Mouse (Mus musculus) forebrain, embryonic 10.5 days (tissue): ENCODE data around the gene Gars. TPM values are rescaled to one million over a fixed set of nuclear protein-coding genes. Genes with fewer than 3 reads are reported as not detected.

Experiments used
- DNase-seq: peaks from one replicate; pipeline ENCODE4 v3.0.0-alpha.2; 2017; ENCODE audit warnings: low spot score; ENCODE audit errors: extremely low spot score
- H3K27ac ChIP-seq: fragments of 300-500 bp; sonication (generic); 2 replicates; pipeline ENCODE4 v1.5.1; 2016; ENCODE audit warnings: mild to moderate bottlenecking
- H3K27me3 ChIP-seq: fragments of 300-500 bp; sonication (generic); 2 replicates; pipeline ENCODE4 v1.6.1; 2016; ENCODE audit warnings: mild to moderate bottlenecking; ENCODE audit not compliant: poor library complexity, severe bottlenecking
- H3K36me3 ChIP-seq: fragments of 300-500 bp; sonication (generic); replicated peaks from 2 replicates; pipeline ENCODE4 v1.6.1; 2016; ENCODE audit warnings: mild to moderate bottlenecking, moderate library complexity
- H3K4me1 ChIP-seq: fragments of 300-500 bp; sonication (generic); 2 replicates; pipeline ENCODE4 v1.6.1; 2016
- H3K4me3 ChIP-seq: fragments of 300-500 bp; sonication (generic); 2 replicates; pipeline ENCODE4 v1.5.1; 2016; ENCODE audit warnings: mild to moderate bottlenecking, moderate library complexity
- H3K9me3 ChIP-seq: fragments of 300-500 bp; sonication (generic); 2 replicates; pipeline ENCODE4 v1.6.1; 2016; ENCODE audit warnings: mild to moderate bottlenecking, moderate library complexity
- WGBS: fragments of 180-500 bp; shearing (Covaris S2); methylation state at CpG from one replicate; pipeline ENCODE4 v1.1.7; 2016; 5-methylcytosine and 5-hydroxymethylcytosine counted together
- polyA plus RNA-seq: library from polyadenylated mRNA; unstranded; fragments of >200 nt; fragmentation: Nextera tagmentation; extraction: Ambion mirVana; gene quantifications from 2 replicates; pipeline ENCODE4 v1.2.1, GENCODE M21; 2016

The Gars gene
- polyA plus RNA-seq, 1 experiment from 2014 or later: 231 TPM

GRCm38 (mm10) chr6:55081379-55081778 lies 43.6 kb downstream of the Gars start:
- H3K27ac ChIP-seq: no peak overlapping the region
- H3K9me3 ChIP-seq: no peaks in the 10 kb centered on the region
- no peak for DNase-seq
- H3K4me3 ChIP-seq: no peak overlapping the region
- H3K27me3 ChIP-seq: no peaks in the 10 kb centered on the region
- WGBS: 96% methylated on average over 3 of the region's 3 CpGs
- no peaks in the 10 kb centered on the region for H3K4me1 ChIP-seq
- H3K36me3 ChIP-seq: peaks cover 51% of the 10 kb centered on the region

DNA sequence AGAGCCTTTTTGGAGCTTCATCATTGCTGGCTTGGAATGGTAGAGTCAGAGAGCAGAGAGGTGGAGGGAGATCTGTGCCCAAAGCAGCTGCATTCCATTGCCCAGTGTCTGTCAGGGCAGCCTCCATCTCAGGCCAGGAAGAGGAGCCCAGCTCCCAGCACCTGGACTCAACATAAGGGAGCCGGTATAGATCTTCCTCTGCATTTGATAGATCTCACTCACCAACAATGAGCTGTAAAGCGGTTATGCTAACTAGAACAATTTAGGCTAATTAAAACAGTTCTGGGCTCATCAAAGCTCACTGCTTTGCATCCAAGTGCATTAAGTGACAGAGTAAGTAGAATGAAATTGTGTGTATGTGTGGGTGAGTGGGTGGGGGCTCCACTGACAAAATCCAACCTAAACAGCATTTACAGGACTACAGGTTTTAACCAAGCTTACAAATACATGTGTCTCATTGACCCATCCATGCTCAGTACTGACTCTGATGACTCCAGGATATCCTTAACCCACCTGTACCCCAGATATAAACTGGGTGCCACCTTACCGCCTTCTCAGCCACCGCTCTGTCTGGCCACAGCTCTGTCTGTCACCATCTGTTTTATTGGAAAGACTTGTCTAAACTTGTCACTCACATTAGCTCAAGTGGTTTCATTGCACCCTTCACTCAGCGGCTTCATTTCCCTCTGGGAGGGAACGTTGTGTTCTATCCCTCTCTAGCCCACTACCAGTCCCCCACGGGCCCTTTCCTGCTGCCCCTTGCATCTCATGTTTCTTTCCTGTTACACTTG lies 44.6 kb downstream of the Gars start:
- no peak overlapping the region for H3K27ac ChIP-seq
- peaks cover 5% of the 10 kb centered on the region for H3K4me1 ChIP-seq
- DNase-seq: no peak
- WGBS: 84% methylated on average over 7 of the region's 7 CpGs
- no peaks in the 10 kb centered on the region for H3K9me3 ChIP-seq
- no peaks in the 10 kb centered on the region for H3K27me3 ChIP-seq
- peaks cover 40% of the 10 kb centered on the region for H3K36me3 ChIP-seq
- no peak overlapping the region for H3K4me3 ChIP-seq

GRCm38 (mm10) chr6:55087355-55087754 lies 49.5 kb downstream of the Gars start:
- Histone ChIP-seq H3K36me3 (no peaks in the 10 kb centered on the region), H3K4me3 (no peak overlapping the region), H3K9me3 (no peaks in the 10 kb centered on the region), H3K4me1 (peaks cover 7% of the 10 kb centered on the region), H3K27ac (no peak overlapping the region), H3K27me3 (no peaks in the 10 kb centered on the region)
- 43% methylated on average over 4 of the region's 4 CpGs for WGBS
- no peak for DNase-seq

DNA sequence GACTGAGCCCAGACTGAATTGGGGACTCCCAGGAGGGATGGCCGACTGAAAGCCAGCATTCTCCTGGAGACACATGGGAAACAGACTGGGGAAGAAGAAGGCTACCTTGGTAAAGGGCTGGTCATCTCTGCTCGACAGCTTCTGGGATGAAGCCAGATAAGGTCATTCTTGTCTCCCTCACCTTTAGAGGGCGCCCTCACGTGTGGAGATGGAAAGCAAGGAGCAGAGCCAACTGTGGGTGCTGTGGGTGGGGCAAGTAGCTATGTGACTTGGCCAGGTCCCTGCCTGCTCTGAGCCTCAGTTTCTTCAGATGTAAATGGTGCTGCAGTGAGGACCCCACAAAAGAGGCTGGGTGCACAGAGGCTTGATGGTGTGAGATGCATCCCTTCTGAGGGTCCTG lies 52.8 kb downstream of the Gars start:
- no peaks in the 10 kb centered on the region for H3K36me3 ChIP-seq
- H3K27me3 ChIP-seq: no peaks in the 10 kb centered on the region
- H3K27ac ChIP-seq: no peak overlapping the region
- H3K4me3 ChIP-seq: no peak overlapping the region
- DNase-seq: no peak
- peaks cover 7% of the 10 kb centered on the region for H3K4me1 ChIP-seq
- WGBS: 45% methylated on average over 4 of the region's 4 CpGs
- no peaks in the 10 kb centered on the region for H3K9me3 ChIP-seq

DNA sequence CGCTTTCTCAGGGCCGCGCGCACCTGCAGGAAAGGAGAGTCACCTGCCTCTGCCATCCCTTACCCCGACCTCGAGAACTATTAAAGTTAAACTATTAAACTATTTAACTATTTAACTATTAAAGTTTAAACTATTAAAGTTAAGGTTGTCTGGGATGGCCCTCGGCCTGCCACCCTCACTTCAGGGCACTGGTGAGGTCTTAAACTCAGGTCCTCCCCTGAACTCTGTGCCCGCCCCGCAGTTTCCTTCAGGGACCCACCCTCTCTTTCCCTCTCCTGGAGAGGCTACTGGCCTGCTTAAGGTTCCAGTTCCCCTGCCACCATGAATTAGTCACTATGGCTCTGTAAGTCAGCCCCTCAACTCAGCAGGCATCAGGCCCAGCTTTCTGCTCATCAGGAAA lies 53.6 kb downstream of the Gars start:
- 96% methylated on average over 9 of the region's 9 CpGs for WGBS
- no peak overlapping the region for H3K27ac ChIP-seq

GRCm38 (mm10) chr6:55093431-55094146 lies 55.8 kb downstream of the Gars start:
- DNase-seq: no peak
- H3K27ac ChIP-seq: no peak overlapping the region

More for the DNA sequence above, 53.6 kb downstream of the Gars start:
- H3K27me3 ChIP-seq: no peaks in the 10 kb centered on the region
- no peak overlapping the region for H3K4me3 ChIP-seq
- peaks cover 7% of the 10 kb centered on the region for H3K4me1 ChIP-seq
- DNase-seq: no peak
- no peaks in the 10 kb centered on the region for H3K9me3 ChIP-seq
- H3K36me3 ChIP-seq: no peaks in the 10 kb centered on the region

GRCm38 (mm10) chr6:55098030-55098429 lies 60.2 kb downstream of the Gars start:
- no peaks in the 10 kb centered on the region for H3K9me3 ChIP-seq
- H3K4me3 ChIP-seq: no peak overlapping the region
- no peaks in the 10 kb centered on the region for H3K27me3 ChIP-seq
- DNase-seq: no peak
- 86% methylated on average over 5 of the region's 5 CpGs for WGBS
- H3K4me1 ChIP-seq: peaks cover 6% of the 10 kb centered on the region; the same call in 1 of the 2 replicates
- no peaks in the 10 kb centered on the region for H3K36me3 ChIP-seq
- no peak overlapping the region for H3K27ac ChIP-seq

More at GRCm38 (mm10) chr6:55093431-55094146, 55.8 kb downstream of the Gars start:
- WGBS: 90% methylated on average over 6 of the region's 6 CpGs
- H3K9me3 ChIP-seq: no peaks in the 10 kb centered on the region
- H3K4me1 ChIP-seq: peaks cover 2% of the 10 kb centered on the region; the same call in 1 of the 2 replicates
- no peaks in the 10 kb centered on the region for H3K27me3 ChIP-seq
- no peaks in the 10 kb centered on the region for H3K36me3 ChIP-seq
- no peak overlapping the region for H3K4me3 ChIP-seq

DNA sequence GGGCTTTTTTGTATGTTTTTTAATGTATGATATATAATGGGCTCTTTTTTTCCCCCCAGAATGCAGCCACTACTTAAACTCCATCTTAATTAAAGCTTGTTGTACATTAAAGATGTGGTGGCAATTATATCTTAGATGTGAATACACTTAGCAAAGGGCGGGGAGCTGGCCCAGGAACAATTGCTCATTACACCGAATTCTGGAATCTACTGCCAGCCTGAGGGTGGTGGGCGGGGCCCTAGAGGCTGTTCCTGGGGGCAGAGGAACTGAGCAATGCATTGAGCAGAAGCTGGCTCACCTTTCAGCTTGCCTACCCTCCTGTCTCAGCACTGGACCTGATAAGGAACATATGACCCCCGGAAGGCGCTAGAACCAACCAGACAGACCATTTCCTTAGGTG lies 60.8 kb downstream of the Gars start:
- no peak overlapping the region for H3K27ac ChIP-seq
- no peak for DNase-seq
- no peak overlapping the region for H3K4me3 ChIP-seq
- H3K36me3 ChIP-seq: no peaks in the 10 kb centered on the region
- no peaks in the 10 kb centered on the region for H3K27me3 ChIP-seq
- H3K9me3 ChIP-seq: no peaks in the 10 kb centered on the region
- WGBS: 81% methylated on average over 5 of the region's 5 CpGs
- peaks cover 6% of the 10 kb centered on the region; the same call in 1 of the 2 replicates for H3K4me1 ChIP-seq

- Histone ChIP-seq H3K36me3 (no peaks in the 10 kb centered on the region), H3K27me3 (peaks cover 14% of the 10 kb centered on the region), H3K4me1 (peaks cover 14% of the 10 kb centered on the region), H3K9me3 (no peaks in the 10 kb centered on the region), H3K27ac (no peak overlapping the region), H3K4me3 (no peak overlapping the region)
- WGBS: 20% methylated on average over 7 of the region's 7 CpGs
- peak; percentile 49 for DNase-seq
These were observed 70.6 kb downstream of the Gars start for GRCm38 (mm10) chr6:55108358-55108757.

DNA sequence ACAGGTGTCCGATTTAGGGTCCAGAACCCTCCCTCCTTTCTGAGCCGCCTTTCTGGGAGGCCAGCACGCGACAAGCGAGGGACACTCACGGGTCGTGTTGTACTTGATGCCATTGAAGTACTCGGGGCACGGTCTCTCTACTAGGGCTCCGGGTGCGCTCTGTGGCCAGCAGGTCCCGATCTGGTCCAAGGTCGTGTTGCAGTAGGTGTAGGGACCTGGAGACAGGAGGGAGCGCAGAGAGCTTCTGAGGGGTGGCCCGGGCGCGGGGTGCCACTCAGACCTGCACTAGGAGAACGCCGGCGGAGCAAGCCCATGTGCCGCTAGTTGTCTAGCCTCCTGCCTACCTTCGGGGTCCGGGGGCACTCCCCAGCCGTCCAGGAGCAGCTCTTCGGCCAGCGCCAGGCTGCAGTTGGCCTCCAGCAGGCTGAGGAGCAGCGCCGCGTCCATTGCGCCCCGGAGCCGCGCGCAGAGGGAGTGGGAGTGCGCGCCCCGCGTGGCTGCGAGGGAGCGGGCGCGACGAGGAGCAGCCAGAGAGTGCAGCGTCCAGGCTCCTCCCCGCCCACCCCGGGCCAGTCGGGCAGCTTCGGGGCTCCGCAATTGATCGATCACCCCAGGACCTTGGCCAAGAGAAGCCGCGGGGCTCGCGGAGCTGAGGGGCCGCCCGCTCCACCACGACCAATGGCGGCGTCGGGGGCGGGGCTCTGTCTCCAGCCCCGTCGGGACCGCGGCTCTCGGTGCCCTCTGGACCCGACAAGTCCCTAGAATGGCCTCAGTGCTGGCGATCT lies 79.7 kb downstream of the Gars start:
- peaks cover 14% of the 10 kb centered on the region for H3K4me1 ChIP-seq
- H3K36me3 ChIP-seq: no peaks in the 10 kb centered on the region
- H3K9me3 ChIP-seq: no peaks in the 10 kb centered on the region
- peak overlapping the region; percentile 60 for H3K4me3 ChIP-seq
- H3K27ac ChIP-seq: peak overlapping the region; percentile 60
- peak; percentile 45 for DNase-seq
- WGBS: under 1% methylated on average over 68 of the region's 68 CpGs
- peaks cover 88% of the 10 kb centered on the region for H3K27me3 ChIP-seq

DNA sequence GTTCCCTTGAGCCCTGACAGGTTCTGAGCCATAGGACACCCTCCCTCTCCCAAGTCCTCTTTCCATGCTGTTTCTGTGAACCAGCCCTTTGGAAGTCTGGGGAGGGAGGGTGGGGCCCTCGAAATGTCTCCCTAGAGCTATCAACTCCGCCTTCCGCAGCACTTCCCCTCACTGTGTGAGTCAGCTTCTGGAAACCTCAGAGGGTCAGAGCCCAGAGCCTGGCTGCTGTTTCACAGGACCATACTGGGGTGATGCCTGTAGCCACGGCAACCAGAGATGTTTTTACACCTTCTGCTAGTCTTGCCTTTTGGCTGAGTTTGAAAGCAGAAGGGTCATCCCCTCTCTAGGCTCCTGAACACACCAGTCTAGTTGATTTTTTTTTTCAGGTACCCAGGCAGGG lies 85.2 kb downstream of the Gars start:
- Histone ChIP-seq H3K27me3 (peaks cover 40% of the 10 kb centered on the region), H3K36me3 (no peaks in the 10 kb centered on the region), H3K9me3 (no peaks in the 10 kb centered on the region), H3K4me3 (no peak overlapping the region), H3K27ac (no peak overlapping the region), H3K4me1 (peaks cover 13% of the 10 kb centered on the region)
- WGBS: 53% methylated on average over 4 of the region's 4 CpGs
- no peak for DNase-seq

GRCm38 (mm10) chr6:55126576-55126975 lies 88.8 kb downstream of the Gars start:
- 0 out of 2 replicates have a peak, but pooled peaks cover 10% of the 10 kb centered on the region for H3K27me3 ChIP-seq
- H3K9me3 ChIP-seq: no peaks in the 10 kb centered on the region
- WGBS: 78% methylated on average over 5 of the region's 5 CpGs
- peaks cover 11% of the 10 kb centered on the region; the same call in 1 of the 2 replicates for H3K4me1 ChIP-seq
- no peak for DNase-seq
- no peak overlapping the region for H3K27ac ChIP-seq
- no peaks in the 10 kb centered on the region for H3K36me3 ChIP-seq
- no peak overlapping the region for H3K4me3 ChIP-seq
